Mouse (Mus musculus): ENCODE measurements around the gene Cnnm2. TPM values are rescaled to one million over a fixed set of nuclear protein-coding genes. Genes with fewer than 3 reads are reported as not detected.

Gene Cnnm2
- polyA plus RNA-seq, 1 experiment from 2014 or later, result 6.9 TPM

GRCm38 (mm10) chr19:46805933-46806688, 44.7 kb downstream of the Cnnm2 start:
- Histone ChIP-seq H3K36me3 (no peaks in the 10 kb centered on the region), H3K4me1 (peaks cover 4% of the 10 kb centered on the region; the same call in 1 of the 2 replicates), H3K9me3 (replicated peaks) (no peaks in the 10 kb centered on the region), H3K27ac (no peak overlapping the region), H3K4me2 (replicated peaks) (no peak overlapping the region), H3K9ac (no peak overlapping the region), H3K4me3 (no peak overlapping the region), H3K27me3 (no peaks in the 10 kb centered on the region)
- 67% methylated on average over 9 of the region's 9 CpGs for WGBS
- no peak for ATAC-seq (ENCODE audit: low FRiP score)

GRCm38 (mm10) chr19:46808261-46808660, 46.9 kb downstream of the Cnnm2 start:
- no peak for ATAC-seq (ENCODE audit: low FRiP score)
- Histone ChIP-seq H3K9ac (no peak overlapping the region), H3K9me3 (replicated peaks) (no peaks in the 10 kb centered on the region), H3K27ac (no peak overlapping the region), H3K4me3 (no peak overlapping the region), H3K27me3 (no peaks in the 10 kb centered on the region), H3K4me1 (peaks cover 4% of the 10 kb centered on the region; the same call in 1 of the 2 replicates), H3K36me3 (no peaks in the 10 kb centered on the region), H3K4me2 (replicated peaks) (no peak overlapping the region)
- WGBS, result 94% methylated on average over 5 of the region's 5 CpGs

GRCm38 (mm10) chr19:46809031-46809430, 47.6 kb downstream of the Cnnm2 start:
- no peak overlapping the region for H3K4me2 ChIP-seq (replicated peaks)
- no peak overlapping the region for H3K4me3 ChIP-seq
- H3K4me1 ChIP-seq, result 0 out of 2 replicates have a peak, but pooled peaks cover 4% of the 10 kb centered on the region
- no peak overlapping the region for H3K27ac ChIP-seq
- H3K27me3 ChIP-seq, result no peaks in the 10 kb centered on the region
- WGBS, result 89% methylated on average over 5 of the region's 5 CpGs
- H3K36me3 ChIP-seq, result no peaks in the 10 kb centered on the region
- no peak overlapping the region for H3K9ac ChIP-seq
- no peaks in the 10 kb centered on the region for H3K9me3 ChIP-seq (replicated peaks)
- no peak for ATAC-seq (ENCODE audit: low FRiP score)

GRCm38 (mm10) chr19:46819276-46819675, 57.9 kb downstream of the Cnnm2 start:
- H3K4me1 ChIP-seq, result peaks cover 5% of the 10 kb centered on the region; the same call in 1 of the 2 replicates
- H3K4me3 ChIP-seq, result no peak overlapping the region
- H3K4me2 ChIP-seq (replicated peaks), result no peak overlapping the region
- H3K27me3 ChIP-seq, result no peaks in the 10 kb centered on the region
- H3K36me3 ChIP-seq, result no peaks in the 10 kb centered on the region
- H3K27ac ChIP-seq, result no peak overlapping the region
- 60% methylated on average over 7 of the region's 7 CpGs for WGBS
- no peak for ATAC-seq (ENCODE audit: low FRiP score)
- no peaks in the 10 kb centered on the region for H3K9me3 ChIP-seq (replicated peaks)
- H3K9ac ChIP-seq, result no peak overlapping the region

- no peak overlapping the region for H3K4me2 ChIP-seq (replicated peaks)
- 96% methylated on average over 4 of the region's 4 CpGs for WGBS
- H3K9ac ChIP-seq, result no peak overlapping the region
- H3K9me3 ChIP-seq (replicated peaks), result no peaks in the 10 kb centered on the region
- peaks cover 5% of the 10 kb centered on the region; the same call in 1 of the 2 replicates for H3K4me1 ChIP-seq
- no peak for ATAC-seq (ENCODE audit: low FRiP score)
- no peaks in the 10 kb centered on the region for H3K27me3 ChIP-seq
- no peak overlapping the region for H3K27ac ChIP-seq
- H3K36me3 ChIP-seq, result no peaks in the 10 kb centered on the region
- no peak overlapping the region for H3K4me3 ChIP-seq
Measured at GRCm38 (mm10) chr19:46822491-46822890, 61.1 kb downstream of the Cnnm2 start.

- Histone ChIP-seq H3K9ac (no peak overlapping the region), H3K4me3 (no peak overlapping the region), H3K36me3 (no peaks in the 10 kb centered on the region), H3K27me3 (no peaks in the 10 kb centered on the region), H3K4me2 (replicated peaks) (no peak overlapping the region), H3K4me1 (0 out of 2 replicates have a peak, but pooled peaks cover 2% of the 10 kb centered on the region), H3K27ac (no peak overlapping the region), H3K9me3 (replicated peaks) (no peaks in the 10 kb centered on the region)
- ATAC-seq (ENCODE audit: low FRiP score), result no peak
- WGBS, result 83% methylated on average over 5 of the region's 5 CpGs
Measured at GRCm38 (mm10) chr19:46823759-46824158, 62.4 kb downstream of the Cnnm2 start.

GRCm38 (mm10) chr19:46824867-46825266, 63.5 kb downstream of the Cnnm2 start:
- no peak overlapping the region for H3K4me3 ChIP-seq
- no peaks in the 10 kb centered on the region for H3K27me3 ChIP-seq
- no peak for ATAC-seq (ENCODE audit: low FRiP score)
- H3K4me2 ChIP-seq (replicated peaks), result no peak overlapping the region
- no peak overlapping the region for H3K27ac ChIP-seq
- H3K9me3 ChIP-seq (replicated peaks), result no peaks in the 10 kb centered on the region
- no peaks in the 10 kb centered on the region for H3K36me3 ChIP-seq
- H3K4me1 ChIP-seq, result 0 out of 2 replicates have a peak, but pooled peaks cover 3% of the 10 kb centered on the region
- 83% methylated on average over 7 of the region's 7 CpGs for WGBS
- no peak overlapping the region for H3K9ac ChIP-seq

- Histone ChIP-seq H3K4me1 (peaks cover 7% of the 10 kb centered on the region; the same call in 1 of the 2 replicates), H3K4me3 (no peak overlapping the region), H3K4me2 (replicated peaks) (no peak overlapping the region), H3K36me3 (no peaks in the 10 kb centered on the region), H3K27ac (no peak overlapping the region), H3K27me3 (no peaks in the 10 kb centered on the region), H3K9me3 (replicated peaks) (no peaks in the 10 kb centered on the region), H3K9ac (no peak overlapping the region)
- ATAC-seq (ENCODE audit: low FRiP score), result no peak
- WGBS, result 81% methylated on average over 5 of the region's 5 CpGs
Measured at GRCm38 (mm10) chr19:46827654-46828165, 66.3 kb downstream of the Cnnm2 start.

GRCm38 (mm10) chr19:46828961-46829360, 67.6 kb downstream of the Cnnm2 start:
- 26% methylated on average over 3 of the region's 3 CpGs for WGBS
- Histone ChIP-seq H3K4me2 (replicated peaks) (no peak overlapping the region), H3K4me1 (peaks cover 7% of the 10 kb centered on the region; the same call in 1 of the 2 replicates), H3K27ac (no peak overlapping the region), H3K4me3 (no peak overlapping the region), H3K9ac (no peak overlapping the region), H3K9me3 (replicated peaks) (no peaks in the 10 kb centered on the region), H3K27me3 (no peaks in the 10 kb centered on the region), H3K36me3 (no peaks in the 10 kb centered on the region)
- ATAC-seq (ENCODE audit: low FRiP score), result no peak

GRCm38 (mm10) chr19:46831381-46831780, 70.0 kb downstream of the Cnnm2 start:
- H3K9ac ChIP-seq, result no peak overlapping the region
- no peak for ATAC-seq (ENCODE audit: low FRiP score)
- H3K4me1 ChIP-seq, result peaks cover 7% of the 10 kb centered on the region; the same call in 1 of the 2 replicates
- H3K36me3 ChIP-seq, result no peaks in the 10 kb centered on the region
- 75% methylated on average over 9 of the region's 9 CpGs for WGBS
- H3K27me3 ChIP-seq, result no peaks in the 10 kb centered on the region
- H3K9me3 ChIP-seq (replicated peaks), result no peaks in the 10 kb centered on the region
- H3K27ac ChIP-seq, result no peak overlapping the region
- H3K4me3 ChIP-seq, result no peak overlapping the region
- no peak overlapping the region for H3K4me2 ChIP-seq (replicated peaks)

- no peak for ATAC-seq (ENCODE audit: low FRiP score)
- peaks cover 4% of the 10 kb centered on the region; the same call in 1 of the 2 replicates for H3K4me1 ChIP-seq
Measured at GRCm38 (mm10) chr19:46834301-46834700, 72.9 kb downstream of the Cnnm2 start.

GRCm38 (mm10) chr19:46835339-46835738, 73.9 kb downstream of the Cnnm2 start:
- no peaks in the 10 kb centered on the region for H3K27me3 ChIP-seq
- no peaks in the 10 kb centered on the region for H3K36me3 ChIP-seq
- no peak overlapping the region for H3K4me2 ChIP-seq (replicated peaks)
- H3K9me3 ChIP-seq (replicated peaks), result no peaks in the 10 kb centered on the region
- peaks cover 6% of the 10 kb centered on the region; the same call in 1 of the 2 replicates for H3K4me1 ChIP-seq
- H3K9ac ChIP-seq, result no peak overlapping the region
- ATAC-seq (ENCODE audit: low FRiP score), result no peak
- H3K4me3 ChIP-seq, result no peak overlapping the region
- 91% methylated on average over 4 of the region's 4 CpGs for WGBS
- no peak overlapping the region for H3K27ac ChIP-seq

More at GRCm38 (mm10) chr19:46834301-46834700, 72.9 kb downstream of the Cnnm2 start:
- Histone ChIP-seq H3K9me3 (replicated peaks) (no peaks in the 10 kb centered on the region), H3K27ac (no peak overlapping the region), H3K4me2 (replicated peaks) (no peak overlapping the region), H3K36me3 (no peaks in the 10 kb centered on the region), H3K4me3 (no peak overlapping the region), H3K27me3 (no peaks in the 10 kb centered on the region), H3K9ac (no peak overlapping the region)
- 88% methylated on average over 5 of the region's 5 CpGs for WGBS
